Mouse (Mus musculus): Measurements from ENCODE around the gene Chit1. TPM values are rescaled to one million over a fixed set of nuclear protein-coding genes. Genes with fewer than 3 reads are reported as not detected.

Chit1 gene
- total RNA-seq, 2 experiments from 2014 or later = not detected

DNA sequence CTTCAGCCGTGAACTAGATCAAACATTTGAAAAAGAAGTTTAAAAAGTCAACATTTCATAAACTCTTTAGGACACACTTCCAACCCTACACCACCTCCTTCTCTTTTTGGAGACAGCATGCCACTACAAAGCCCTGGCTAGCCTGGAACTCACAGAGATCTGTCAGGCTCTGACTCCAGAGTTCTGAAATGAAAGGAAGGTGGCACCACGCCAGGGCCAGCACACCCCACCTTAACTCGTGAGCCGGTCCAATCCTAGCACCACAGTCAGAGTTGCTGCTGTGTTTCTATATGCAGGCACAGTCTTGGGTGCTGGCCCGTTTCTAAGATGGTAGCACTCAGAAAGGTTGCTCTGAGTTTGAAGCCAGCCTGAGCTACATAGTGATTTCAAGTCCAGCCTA lies 6.1 kb downstream of the Chit1 start:
- no peak for DNase-seq
- intact Hi-C loops (cut with DNase I) = loop anchor here (10.0 kb wide), 1 partner anchor 382 kb away; no protein-coding TSS in a partner anchor

DNA sequence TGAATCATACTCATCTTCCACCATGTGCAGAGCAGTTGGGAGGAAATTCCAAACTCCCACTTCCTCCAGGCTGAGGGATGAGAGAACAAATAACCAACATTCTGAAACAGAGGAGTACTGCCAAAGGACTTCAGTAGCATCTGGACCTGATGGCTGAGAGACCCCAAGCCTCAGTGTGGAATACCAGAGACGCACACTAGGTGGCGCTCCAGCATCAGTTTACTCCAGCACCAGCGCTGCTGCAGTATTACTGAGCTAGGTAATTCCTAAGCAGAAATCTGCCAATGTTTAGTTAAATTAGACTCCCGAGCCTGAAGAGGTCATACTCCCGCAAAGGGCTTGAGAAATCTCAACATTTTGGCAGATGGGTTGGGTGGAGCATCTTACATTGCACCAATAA lies 9.1 kb downstream of the Chit1 start:
- intact Hi-C loops (cut with DNase I) = loop anchor here (1.0 to 5.0 kb wide), 2 partner anchors 82 to 212 kb away; partner anchors contain the start of gene Ppfia4
- DNase-seq = peak; percentile 90 to 95

DNA sequence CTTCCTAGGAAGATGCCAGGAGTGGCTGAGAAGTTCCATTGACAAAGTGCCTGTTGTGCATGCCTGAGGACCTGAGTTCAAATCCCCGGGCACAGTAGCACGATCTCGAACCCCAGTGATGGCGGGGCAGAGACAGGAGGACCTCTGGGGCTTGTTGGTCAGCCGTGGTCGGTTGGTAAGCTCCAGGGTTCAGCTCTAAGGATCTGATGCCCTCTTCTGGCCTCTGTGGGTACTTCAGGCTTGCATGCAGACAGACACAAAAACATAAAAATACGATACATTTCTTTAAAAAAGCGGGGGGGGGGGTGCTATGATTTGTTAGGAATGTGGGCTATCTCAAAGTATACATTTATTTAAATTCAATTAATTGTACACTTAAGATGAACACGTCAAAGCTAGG lies 11.2 kb downstream of the Chit1 start:
- intact Hi-C loops (cut with DNase I) = loop anchor here (5.0 kb wide), 1 partner anchor 80 kb away; no protein-coding TSS in a partner anchor
- DNase-seq = peak in 1 of 2 experiments; percentile 49

DNA sequence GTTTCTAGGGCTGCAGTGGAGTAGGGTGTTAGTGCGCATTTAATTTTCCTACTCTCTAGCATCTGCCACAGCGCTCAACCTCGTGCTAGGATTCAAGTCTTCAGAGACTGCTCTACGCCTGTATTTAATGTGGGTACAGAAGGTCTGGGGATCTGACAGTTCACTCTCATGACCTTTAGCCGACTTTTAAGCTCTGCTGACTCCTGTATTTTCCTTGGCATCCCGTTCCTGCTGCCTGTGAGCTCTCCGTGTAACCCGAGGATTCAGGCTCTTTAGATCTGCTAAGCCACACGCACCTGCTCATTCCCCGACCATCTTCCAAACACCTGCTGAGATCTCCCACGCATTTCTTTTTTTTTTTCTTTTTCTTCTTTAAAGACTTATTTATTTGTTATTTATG lies 22.3 kb downstream of the Chit1 start:
- intact Hi-C loops (cut with DNase I) = no loop called here
- DNase-seq = no peak

DNA sequence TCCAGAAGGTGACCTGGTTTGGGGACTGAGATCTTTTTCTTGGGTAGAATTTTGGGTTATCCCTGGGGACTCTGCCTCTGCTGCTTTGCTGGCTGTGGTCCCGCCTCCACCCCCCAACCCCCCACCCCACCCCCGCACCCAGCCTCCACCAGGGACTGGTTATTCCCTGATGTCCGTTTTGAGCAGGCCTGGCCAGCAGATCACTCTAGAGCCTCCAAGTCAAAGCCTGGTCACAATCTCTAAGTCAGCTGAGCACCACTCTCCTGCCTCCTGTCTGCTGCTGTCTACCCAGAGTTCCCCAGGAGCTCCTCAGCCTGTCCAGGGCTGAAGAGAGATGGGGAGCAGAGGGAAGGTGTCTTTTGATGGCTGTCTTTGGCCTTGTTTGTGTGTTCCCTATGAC lies 25.3 kb downstream of the Chit1 start:
- no peak for DNase-seq
- intact Hi-C loops (cut with DNase I) = no loop called here

DNA sequence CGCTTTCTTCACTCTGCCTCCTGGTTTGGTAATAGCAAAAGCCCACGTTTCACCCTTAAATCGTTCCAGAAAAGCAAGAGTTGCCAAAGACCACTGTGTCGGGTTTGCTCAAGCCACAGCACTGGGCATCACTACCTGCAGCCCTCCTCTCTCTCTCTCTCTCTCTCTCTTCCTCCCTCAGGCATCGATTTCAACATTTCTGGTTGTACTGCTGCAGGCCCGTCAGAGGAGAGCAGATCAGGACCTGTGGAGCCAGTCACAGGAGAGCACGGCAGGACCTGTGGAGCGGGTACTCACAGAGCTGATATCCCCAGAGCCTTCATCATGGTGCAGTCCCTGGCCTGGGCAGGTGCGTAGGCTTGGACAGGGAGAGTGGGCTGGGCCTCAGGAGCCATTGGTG lies 27.4 kb downstream of the Chit1 start:
- intact Hi-C loops (cut with DNase I) = no loop called here
- DNase-seq = no peak

DNA sequence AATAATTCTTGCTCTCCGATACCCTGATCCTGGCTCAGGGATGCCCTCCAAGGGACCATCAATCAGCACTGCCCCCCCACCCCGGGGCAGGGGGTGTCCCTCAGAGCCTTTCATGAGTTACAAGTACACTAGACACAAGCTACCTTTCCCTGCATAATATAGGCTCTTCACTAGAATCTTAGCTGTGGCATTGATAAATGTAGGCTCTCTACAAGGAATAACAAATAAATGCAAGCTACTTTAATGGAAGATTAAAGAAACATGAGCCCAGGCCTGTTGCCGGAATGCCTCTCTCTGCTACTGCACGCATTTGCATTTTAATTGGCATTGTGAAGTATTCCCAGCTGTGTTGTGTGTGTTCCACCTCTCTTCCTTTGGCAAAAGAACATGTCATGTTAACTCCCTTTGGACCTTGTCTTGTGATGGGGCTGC lies 31.3 kb downstream of the Chit1 start:
- intact Hi-C loops (cut with DNase I) = no loop called here
- DNase-seq = no peak

DNA sequence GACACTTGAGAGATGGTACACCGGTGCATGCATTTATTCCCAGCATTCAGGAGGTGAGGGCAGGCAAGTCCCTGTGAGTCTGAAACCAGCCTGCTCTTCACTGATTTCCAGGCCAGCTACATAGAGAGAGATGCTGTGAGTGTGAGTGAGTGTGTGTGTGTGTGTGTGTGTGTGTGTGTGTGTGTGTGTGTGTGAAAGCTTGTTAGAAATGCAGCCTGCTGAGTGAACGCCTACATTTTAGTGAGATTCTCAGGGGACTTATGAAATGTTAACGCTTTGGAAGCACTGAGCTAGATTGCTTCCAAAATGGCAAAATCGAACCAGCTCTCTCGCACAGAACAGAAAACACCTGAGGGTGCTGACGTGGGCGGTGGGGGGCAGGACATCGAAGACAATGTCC lies 35.0 kb downstream of the Chit1 start:
- DNase-seq = no peak
- intact Hi-C loops (cut with DNase I) = no loop called here

DNA sequence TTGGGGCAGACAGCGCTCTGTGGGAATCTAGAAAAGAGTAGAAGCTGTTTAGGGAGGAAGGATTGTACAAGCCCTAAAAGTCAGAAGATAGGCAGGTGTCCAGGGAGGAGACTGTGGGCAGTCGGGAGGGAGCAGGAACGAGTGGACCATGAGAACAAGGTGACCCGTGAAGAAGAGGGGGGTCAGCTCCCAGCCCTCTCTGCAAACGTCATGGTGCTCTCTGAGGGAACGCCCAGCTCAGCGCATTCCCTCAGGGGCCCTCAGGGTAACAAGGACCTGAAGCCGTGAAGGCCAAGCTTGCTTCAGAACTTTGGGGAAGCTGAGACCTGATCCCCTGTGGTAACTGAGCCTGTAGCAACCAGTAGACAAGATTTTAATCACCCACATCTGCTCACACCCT lies 39.0 kb downstream of the Chit1 start:
- intact Hi-C loops (cut with DNase I) = loop anchor here (2.0 kb wide), 1 partner anchor 173 kb away; no protein-coding TSS in a partner anchor
- no peak for DNase-seq

DNA sequence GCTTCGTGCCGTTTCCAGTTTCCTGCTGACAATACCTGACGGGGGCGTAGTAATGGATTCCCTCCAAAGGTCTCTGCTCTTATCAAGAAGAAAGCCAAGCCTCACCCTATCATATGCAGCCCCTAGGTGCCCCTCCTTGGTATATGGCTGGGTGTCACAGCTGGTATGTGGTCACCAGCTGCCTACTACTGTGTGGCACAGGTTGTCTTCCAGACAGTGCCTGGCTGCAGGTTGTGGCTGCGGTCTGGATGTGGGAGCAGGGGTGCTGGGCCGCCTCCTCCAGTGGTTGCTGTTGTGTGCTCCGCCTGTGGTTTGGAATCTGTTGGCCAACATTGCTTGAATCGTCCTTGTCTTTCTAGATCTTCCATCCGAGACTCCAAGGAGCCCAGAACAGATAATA lies 39.7 kb downstream of the Chit1 start:
- DNase-seq = no peak
- intact Hi-C loops (cut with DNase I) = loop anchor here (1.0 to 2.0 kb wide), 3 partner anchors 94 to 181 kb away; no protein-coding TSS in a partner anchor

DNA sequence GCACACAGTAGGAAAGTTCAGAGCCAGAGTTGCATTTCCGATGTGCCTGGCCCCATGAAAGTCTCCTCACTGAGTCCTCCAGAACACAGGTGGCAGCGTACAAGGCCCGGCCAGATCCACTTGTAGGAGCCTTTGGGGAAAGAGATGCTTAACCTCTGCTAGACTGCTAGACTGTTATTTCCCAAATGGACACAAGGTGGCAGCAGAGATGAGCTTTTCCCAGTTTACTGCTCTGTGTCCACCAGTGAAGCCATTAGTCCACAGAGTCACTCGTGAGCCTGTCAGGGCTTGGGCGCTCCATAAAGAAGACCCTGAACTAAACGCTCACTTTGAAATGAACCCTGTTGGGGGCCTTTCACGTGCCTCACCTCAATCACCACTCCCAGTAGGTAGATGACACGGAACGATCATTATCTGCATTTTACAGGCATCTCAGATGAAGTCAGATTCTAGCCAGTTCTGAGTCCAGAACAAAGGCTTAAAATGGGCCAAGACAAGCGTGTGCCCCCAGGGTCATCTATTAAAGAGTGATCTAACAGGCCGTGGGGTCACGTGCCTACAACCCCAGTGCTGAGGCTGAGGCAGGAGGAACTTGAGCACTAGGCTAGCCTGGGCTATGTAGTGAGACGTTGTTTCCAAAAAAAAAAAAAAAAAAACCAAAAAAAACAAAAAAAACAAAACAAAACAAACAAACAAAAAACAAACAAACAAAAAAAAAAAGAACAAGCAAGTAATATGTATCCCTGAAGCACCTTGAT lies 40.8 kb downstream of the Chit1 start:
- peak; percentile 88 to 93 for DNase-seq
- intact Hi-C loops (cut with DNase I) = loop anchor here (1.0 to 2.0 kb wide), 4 partner anchors 51 to 179 kb away; no protein-coding TSS in a partner anchor

DNA sequence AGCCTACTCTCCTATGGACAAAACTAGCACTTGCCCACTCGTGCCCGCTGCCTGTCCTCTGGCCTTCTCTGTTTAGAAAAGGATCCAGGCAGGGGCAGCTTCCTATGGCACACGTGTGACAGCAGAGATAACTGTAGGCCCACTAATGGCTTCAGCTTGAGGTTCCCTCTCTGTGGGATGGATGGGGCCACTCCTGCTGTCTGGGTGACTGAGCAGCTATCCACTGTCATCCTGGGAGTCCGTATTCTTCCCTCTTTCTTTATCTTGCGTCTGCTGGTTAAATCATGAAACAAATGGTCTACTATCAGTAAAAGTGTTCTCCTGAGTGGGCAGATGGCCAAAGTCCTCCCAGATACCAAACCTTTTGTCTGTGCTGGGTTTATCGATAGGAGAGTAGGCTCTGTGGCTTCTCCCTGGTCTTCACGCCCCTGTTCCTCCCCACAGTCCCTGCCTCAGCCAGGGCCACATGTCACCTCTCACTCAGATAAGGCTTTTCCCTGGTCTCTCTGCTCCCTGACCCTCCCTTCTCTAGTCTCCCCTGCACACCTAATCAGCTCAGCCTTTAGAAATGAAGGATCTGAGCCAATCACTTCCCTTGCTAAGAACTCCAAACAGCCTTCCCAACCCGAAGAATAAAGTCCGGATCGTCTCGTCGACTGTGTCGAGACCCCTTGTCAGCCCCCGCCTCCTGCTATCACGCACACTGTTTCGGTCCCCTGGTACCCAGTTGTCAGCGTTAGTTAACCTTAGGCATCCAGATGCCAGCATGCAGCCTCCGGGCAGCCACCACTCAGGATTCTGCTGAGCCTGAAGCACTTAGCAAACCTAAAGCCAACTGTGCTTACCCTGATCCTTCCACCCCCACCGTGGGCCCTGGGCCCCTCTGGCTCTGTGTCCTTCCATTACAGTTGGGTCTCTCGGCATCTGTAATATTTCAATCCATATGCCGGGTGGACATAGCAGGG lies 41.9 kb downstream of the Chit1 start:
- intact Hi-C loops (cut with DNase I) = loop anchor here (2.0 kb wide), 1 partner anchor 50 kb away; no protein-coding TSS in a partner anchor
- no peak for DNase-seq

DNA sequence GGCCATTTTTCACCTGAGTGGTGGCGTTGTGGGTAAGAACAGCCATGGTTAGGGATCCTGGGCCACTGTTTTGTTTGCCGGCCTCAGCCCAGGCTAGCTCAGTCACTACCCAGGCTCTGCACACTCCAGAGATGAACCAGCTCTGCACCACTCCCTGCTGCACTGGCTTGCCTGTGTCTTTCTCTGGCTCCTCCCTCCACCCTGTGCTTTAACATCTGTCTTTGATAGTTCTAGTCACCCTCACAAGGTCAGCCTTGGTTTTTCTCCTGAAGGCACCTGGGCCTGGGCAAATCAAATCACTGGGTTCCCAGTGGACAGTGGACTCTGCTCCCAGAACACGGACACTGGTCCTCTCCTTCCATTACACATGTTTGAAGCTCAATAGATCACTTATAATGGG lies 43.1 kb downstream of the Chit1 start:
- no peak for DNase-seq
- intact Hi-C loops (cut with DNase I) = no loop called here

DNA sequence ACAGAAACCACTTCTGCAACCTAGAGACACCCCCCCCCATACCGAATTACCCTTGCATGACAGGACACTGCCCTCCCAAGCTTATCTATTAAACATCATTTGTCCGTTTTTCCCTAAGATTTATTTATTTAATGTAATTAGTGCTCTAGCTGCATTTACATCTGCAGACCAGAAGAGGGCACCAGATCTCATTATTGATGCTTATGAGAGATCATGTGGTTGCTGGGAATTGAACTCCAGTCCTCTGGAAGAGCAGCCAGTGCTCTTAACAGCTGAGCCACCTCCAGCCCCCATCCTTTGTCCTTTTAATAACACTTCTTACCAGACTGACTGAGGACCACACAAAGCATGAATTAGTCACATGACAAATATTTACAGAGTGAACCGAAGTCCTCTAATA lies 43.6 kb downstream of the Chit1 start:
- intact Hi-C loops (cut with DNase I) = no loop called here
- no peak for DNase-seq

DNA sequence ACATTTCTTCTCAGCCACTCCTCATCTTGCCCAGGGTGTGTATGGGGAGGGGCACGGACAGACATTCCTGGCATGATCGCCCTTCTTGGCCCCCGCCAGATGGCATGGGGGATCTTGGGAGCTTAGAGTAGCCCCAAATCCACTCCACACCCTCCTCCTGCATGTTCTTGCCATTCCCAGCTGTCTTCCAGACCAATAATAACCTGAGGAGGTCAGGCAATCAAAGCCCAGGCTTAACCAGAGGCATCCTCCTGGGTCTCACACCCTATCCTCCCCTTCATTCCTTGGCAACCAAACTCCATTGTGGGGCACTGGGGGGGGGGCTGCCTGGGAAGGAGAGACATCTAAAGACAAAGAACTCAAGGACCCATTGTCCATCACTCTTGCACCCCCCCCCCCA lies 49.4 kb downstream of the Chit1 start:
- no peak for DNase-seq
- intact Hi-C loops (cut with DNase I) = no loop called here

DNA sequence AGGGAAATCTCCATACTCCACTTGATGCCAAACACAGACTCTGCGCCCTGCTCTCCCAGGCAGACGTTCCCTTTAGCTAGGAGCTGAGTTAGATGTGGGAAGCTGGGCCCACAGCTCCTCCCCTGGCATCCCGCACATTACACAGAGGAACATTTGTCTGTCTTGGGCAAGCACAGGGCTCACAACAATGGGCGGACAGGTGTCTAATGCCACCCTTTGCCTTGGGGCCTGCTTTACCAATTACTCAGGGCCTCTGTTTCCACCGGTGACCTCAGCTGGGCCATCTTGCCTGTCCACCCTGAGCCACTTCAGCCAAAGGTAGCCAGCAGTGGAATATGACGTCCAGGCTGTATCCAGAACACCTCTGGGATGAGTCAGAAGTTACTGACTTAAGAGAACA lies 50.4 kb downstream of the Chit1 start:
- intact Hi-C loops (cut with DNase I) = no loop called here
- DNase-seq = no peak

DNA sequence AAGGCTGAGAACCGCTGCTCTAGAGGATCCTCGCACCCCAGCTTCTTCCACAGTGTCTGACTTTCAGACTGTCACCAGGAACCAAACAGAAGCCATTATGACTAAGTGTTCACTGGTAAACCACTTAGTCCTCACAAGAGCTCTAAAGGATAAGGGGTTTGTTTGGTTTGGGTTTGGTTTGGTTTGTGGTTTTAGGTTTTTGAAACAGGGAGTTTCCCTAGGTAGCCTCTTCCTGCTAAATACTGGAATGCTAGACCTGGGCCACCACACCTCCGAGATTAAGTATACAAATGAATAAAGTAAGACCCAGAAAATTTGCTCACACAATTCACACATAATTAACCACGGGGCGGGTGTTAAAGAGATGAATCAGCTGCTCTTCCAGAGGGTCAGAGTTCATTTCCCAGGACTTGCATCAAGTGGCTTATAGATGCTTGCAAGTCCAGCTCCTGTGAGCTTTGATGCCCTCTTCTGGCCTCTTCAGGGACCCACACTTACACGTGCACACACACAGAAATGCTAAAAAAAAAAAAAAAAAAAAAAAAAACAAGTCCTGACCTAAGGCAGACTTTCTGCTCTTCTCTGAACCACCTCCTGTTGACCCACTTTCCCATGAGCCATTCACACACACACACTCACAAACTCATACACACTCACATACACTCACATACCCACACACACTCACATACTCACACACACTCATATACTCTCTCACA lies 51.6 kb downstream of the Chit1 start:
- no peak for DNase-seq
- intact Hi-C loops (cut with DNase I) = no loop called here

DNA sequence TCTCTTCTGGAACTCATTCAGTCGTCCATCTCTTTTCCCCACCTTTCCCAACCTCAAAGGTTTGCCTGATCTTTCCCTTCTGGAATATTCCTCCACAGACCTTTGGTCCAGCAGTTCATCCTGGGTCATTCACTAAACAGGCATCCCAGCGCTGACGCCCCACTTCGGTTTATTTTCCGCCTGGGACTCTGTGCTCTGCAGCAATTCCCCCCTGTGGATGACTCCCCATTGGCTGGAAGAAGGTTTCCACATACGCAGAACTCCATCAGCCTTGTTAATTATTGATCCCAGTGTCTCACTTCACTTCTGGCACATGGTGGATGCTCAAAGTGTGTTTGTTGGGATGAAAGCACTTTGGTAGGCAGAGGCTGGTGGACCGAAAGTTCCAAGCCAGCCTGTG lies 52.4 kb downstream of the Chit1 start:
- intact Hi-C loops (cut with DNase I) = no loop called here
- no peak for DNase-seq

DNA sequence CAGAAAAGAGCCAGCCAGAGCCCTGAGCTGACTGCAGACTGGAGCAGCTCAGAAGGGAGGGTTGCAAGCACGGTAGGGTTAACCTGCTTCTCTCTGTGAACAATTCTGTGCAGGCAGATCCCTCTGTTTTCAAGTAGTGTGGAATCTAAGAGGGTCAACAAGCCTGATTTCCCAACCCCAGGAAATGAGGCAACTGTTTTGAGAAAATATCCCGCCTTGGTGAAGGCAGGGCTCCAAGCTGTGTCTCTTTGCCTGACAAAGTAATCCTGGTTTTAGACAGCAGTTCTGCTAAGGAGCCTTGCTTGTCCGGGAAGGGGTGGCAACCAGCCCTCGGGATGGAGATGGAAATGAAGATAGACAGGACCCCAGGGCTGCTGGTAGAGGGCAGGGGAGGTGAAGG lies 53.4 kb downstream of the Chit1 start:
- DNase-seq = no peak
- intact Hi-C loops (cut with DNase I) = no loop called here

DNA sequence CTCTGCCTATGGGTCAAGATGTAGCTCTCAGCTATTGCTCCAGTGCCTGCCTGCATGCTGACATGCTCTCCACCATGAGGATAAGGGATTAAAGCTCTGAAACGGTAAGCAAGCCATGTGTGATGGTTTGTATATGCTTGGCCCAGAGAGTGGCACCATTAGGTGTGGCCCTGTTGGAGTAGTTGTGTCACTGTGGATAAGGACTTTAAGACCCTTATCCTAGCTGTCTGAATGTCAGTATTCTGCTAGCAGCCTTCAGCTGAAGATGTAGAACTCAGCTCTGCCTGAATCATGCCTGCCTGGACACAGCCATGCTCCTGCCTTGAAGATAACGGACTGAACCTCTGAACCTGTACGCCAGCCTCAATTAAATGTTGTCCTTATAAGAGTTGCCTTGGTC lies 55.5 kb downstream of the Chit1 start:
- intact Hi-C loops (cut with DNase I) = no loop called here
- DNase-seq = no peak
